Mouse (Mus musculus) small intestine, adult 10 weeks (tissue): Measurements from ENCODE around the gene Sept9. TPM values are rescaled to one million over a fixed set of nuclear protein-coding genes. Genes with fewer than 3 reads are reported as not detected.

Experiments
- polyA plus RNA-seq: library from polyadenylated mRNA; stranded (reverse); fragments of 350-450 nt; fragmentation: Illumina TruSeq; extraction: RNeasy Lipid Tissue Mini Kit (QIAGEN cat#74804); gene quantifications from one replicate; pipeline ENCODE4 v1.2.3, GENCODE M21; 2014; ENCODE audit warnings: low replicate concordance

Gene Sept9
- 4.3 TPM for polyA plus RNA-seq

DNA sequence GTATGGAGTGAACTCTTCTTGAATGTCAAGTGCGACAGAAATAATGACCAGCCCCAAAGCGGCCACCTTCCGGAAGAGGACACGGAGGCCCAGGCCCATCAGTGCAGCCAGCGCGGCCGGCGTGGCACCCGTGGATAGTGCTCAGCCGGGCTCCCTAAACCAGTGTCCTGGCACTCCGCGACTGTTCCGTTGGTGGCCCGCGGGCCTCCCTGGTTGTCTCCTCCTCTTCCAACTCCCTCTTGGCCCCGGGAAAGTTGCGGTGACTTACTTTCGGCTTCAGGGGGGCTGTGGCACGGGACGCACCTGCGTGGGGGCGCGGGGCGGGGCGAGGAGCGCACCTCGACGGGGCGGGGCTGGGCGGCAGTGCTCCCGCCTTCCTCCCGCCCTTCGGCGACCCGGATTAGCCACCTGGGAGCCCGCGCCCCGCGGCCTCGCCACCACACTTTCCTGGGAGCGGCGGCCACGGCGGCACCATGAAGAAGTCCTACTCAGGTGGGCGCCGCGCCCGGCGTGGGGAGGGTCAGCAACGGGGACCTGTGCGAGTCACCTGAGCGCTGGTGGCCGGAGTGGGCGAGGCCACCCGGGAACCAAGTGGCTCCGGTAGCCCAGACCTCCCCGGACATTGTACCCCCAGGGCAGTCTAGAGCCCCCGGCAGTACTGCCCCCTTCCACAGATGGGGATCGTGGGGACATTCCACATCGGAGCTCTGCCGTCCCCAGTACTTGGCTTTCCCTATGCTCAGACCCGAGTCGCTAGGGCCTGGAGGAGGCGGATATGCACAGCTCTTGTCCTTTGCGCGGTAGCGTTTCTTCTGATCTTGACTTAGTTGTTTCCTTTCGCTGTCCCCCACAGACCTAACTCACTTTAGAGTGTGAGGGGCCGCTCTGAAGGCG, at the start of gene Sept9:
Sept9 (plus strand) TSS at position 380 of the 894 bp plus-strand sequence.

Other genes with a start within 250 kb of the Sept9 start
- 12.4 TPM for gene Sec14l1, start 84.5 kb upstream of the Sept9 start, polyA plus RNA-seq